Mouse (Mus musculus): ENCODE measurements around the gene Zfp275.
"Not testable (repeated sequence)": the region's sequence is repeated elsewhere in the genome, so short reads cannot be mapped to it uniquely, and the experiment has no call there.

The Zfp275 gene

DNA sequence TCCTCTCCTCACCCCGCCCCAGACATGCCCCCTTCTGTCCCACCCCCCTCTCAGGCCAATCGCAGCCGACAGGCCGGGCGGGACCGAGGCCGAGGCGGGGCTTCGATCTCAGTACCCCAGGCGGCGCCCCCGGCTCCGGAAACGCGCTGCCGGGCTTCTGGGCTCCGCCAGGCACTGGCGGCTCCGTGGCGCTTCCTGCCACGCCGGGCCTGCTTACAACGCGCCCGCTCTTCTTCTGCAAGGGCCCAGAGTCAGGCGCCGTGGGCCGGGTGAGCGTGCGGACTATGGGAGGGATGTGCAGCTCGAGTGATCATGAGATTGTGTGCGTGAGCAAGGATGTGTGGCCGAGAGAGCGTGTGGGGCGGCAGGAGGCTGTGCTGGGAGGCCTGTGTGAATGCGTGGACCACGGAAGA lies at the start of gene Zfp275:
Gene Zfp275 (plus strand): TSS at position 139 of the 413 bp plus-strand sequence.
- in situ Hi-C loops (cut with MseI, MboI) = loop anchor here in 1 of 2 experiments (25.0 kb wide), 1 partner anchor 305 kb away; the partner anchor contains the start of gene Pnma5

DNA sequence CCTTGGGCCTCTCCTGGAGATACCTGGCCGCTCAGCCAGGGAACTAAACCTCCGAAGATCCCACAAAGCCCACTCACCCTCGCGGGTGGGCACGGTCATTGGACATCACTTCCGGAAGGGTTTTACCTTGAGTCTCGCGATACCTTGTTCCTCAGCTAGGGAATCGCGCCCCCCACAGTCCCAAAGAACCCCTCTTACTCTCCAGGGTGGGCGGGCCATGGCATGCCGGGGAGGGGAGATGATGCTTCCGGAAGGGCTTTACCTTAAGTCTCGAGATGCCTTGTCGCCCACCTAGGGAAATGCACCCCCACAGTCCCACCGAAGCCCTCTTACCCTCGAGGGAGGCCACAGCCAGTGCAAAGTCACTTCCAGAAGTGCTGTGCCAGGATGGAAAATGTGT lies 49.5 kb upstream of the Zfp275 start, which contains the start of the genes Xlr5a and Xlr5c:
Gene Xlr5a (minus strand): TSS at position 101 of the 400 bp plus-strand sequence.
Gene Xlr5c (minus strand): TSS at position 101 of the 400 bp plus-strand sequence.
- in situ Hi-C loops (cut with MseI, MboI) = not testable (repeated sequence)

DNA sequence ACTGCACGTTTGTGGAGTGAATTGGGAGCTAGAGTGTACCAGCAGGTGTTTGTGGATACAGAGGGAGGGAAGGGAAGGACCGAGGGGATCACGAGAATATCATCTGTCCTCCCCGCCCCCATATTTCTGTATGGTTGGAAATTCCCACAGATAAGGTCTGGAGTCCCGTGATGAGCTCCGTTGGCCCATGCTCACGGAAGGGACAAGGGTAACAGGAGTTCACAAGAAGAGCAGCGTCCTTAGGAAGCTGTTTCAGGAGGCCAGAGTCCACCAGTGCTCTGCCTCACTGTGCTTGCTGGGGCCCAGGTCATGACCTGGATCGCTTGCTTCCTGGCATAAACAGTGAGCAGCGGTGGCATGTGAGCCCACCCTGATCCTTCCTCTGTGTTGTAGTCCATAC lies 46.7 kb upstream of the Zfp275 start:
- in situ Hi-C loops (cut with MseI, MboI) = not testable (repeated sequence)

DNA sequence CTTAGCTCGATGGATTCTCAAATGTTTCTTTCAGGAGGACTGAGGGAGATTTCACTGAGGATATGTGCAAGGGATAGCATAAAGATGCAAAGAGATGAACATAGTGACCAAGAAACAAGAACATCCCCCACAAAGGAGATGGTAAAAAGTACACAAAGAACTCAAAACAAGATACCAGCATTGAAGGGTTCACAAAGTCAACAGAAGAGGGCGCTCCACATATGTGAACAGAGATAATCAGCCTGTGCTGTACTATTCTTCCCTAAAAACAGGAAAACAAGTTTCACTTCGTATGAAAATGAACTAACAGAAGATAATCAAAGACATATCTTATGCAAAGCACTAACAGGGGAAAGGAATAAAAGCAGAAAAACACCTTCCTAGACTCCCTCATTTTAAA lies 29.9 kb upstream of the Zfp275 start:
- in situ Hi-C loops (cut with MseI, MboI) = loop anchor here (10.0 kb wide), 1 partner anchor 122 kb away; the partner anchor contains the start of gene Trex2 (in 2 of the 2)

DNA sequence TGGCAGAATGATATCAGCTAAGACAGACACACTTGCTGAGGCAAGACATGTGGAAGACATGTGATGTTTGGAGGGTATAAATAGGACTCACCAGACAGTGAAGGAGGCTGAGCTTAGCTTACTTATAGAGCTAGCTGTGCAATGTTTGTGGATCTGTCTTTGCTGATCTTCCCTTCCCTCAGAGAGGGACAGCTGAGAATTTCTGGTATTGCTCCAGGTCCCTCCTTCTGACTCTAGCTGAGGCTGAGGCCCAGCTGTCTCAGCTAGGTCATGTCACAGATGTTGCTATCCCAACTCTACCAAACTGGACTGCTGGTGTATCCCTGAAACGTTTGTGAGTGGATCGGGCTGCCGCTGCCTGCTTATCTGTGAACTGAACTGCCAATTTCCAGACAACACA lies 21.4 kb upstream of the Zfp275 start:
- in situ Hi-C loops (cut with MseI, MboI) = loop anchor here in 1 of 2 experiments (10.0 kb wide), 1 partner anchor 94 kb away; the partner anchor contains the start of gene Zfp92

DNA sequence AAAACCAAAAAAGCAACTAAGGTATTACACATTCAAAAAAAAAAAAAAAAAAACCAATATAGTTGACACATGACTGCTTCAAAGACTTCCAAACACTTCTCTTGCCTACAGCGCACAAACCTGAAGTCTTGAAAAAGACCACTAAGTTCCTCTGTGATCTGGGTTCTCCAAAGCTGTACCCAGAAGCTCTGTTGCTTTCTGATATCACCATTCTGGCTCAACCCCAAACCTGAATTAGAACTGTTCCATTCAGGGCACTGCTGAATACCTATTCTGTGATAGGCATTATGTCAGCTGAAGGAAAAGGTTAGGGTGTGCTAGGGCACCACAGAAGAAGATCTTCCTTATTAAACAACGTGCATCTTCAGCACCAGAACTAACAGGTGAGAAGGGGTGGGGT lies 15.2 kb upstream of the Zfp275 start:
- in situ Hi-C loops (cut with MseI, MboI) = loop anchor here (10.0 to 25.0 kb wide), 2 partner anchors 88 to 290 kb away; partner anchors contain the start of genes Pnma5 (in 1 of the 2) and Zfp92 (in 1 of the 2)

DNA sequence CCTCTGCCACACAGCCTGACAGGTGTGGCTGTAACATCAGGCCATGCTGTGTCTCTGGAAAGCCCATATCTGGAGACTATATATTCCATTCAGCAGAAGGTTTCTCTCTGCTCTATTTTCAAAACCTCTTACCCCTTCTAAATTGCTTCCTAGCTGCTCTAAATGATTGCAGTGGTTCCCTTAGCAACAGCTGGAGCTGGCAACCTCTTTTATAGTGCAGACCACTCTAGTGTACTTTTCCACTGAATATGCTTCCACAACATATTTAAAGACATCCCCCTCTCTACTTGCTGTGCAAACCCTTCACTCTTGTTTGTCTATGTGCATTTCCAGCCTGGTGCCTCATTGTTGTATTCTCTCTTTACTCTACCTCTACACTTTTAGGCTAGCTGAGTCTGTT lies 8.9 kb upstream of the Zfp275 start:
- in situ Hi-C loops (cut with MseI, MboI) = loop anchor here in 1 of 2 experiments (25.0 kb wide), 1 partner anchor 296 kb away; the partner anchor contains the start of gene Pnma5

DNA sequence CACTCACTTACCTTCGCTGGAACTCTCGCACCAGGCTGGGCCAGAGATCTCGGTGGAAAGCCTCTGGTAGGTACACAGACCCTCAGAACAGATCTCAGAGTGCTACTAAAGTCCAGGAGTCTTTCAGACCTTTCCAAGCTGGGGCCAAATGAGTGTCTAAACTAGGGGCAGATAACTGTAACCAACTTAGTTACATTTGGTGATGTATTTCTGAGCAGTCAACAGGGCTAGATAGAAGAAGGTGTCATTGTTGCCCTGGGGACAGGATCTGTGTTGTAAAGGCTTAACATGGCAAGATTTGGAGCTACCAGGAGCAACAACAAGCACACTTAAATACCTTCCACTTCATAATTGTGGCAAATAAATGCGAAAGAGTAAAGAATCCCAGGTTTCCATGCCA lies 5.7 kb upstream of the Zfp275 start, which contains the start of gene Gm45015:
Gene Gm45015 (minus strand): TSS at position 101 of the 400 bp plus-strand sequence.
- in situ Hi-C loops (cut with MseI, MboI) = loop anchor here in 1 of 2 experiments (25.0 kb wide), 1 partner anchor 299 kb away; the partner anchor contains the start of gene Pnma5

DNA sequence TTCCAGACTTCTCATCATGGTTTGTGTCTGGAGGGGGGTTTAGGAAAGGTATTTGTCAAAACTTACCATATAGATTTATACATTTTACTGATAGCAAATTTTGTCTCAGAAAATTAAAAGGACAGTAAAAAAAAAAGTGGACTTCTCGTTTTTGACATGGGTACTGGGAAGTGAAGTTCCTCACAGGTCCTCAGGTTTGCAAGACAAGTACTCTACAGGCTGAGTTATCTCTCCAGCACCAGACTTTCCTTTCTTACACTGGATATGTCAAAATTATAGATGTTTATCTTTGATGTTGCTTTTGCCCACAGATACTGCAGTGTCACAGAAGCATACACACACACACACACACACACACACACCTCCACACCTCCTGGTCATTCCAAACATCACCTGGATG lies 948 bp upstream of the Zfp275 start:
- in situ Hi-C loops (cut with MseI, MboI) = loop anchor here in 1 of 2 experiments (25.0 kb wide), 1 partner anchor 304 kb away; the partner anchor contains the start of gene Pnma5

DNA sequence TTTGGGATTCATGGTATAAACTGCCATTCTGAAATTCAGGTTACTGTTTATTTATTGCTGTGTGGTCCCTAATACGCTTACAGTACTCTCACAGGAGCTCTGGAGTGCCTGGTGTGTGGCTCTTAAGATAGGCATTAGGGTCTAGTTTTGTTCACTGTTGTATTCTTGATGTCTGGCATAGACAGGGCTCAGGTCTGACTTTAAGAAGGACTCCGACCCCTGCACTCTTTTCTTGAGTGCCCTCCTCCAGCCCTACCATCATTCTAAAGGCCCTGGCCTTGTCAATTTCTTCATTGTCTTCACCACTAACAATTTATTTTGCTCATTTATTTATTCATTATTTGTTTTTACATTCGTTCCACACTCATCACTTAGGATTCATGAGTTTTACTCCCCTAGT lies 353 bp upstream of the Zfp275 start:
- in situ Hi-C loops (cut with MseI, MboI) = loop anchor here in 1 of 2 experiments (25.0 kb wide), 1 partner anchor 305 kb away; the partner anchor contains the start of gene Pnma5

DNA sequence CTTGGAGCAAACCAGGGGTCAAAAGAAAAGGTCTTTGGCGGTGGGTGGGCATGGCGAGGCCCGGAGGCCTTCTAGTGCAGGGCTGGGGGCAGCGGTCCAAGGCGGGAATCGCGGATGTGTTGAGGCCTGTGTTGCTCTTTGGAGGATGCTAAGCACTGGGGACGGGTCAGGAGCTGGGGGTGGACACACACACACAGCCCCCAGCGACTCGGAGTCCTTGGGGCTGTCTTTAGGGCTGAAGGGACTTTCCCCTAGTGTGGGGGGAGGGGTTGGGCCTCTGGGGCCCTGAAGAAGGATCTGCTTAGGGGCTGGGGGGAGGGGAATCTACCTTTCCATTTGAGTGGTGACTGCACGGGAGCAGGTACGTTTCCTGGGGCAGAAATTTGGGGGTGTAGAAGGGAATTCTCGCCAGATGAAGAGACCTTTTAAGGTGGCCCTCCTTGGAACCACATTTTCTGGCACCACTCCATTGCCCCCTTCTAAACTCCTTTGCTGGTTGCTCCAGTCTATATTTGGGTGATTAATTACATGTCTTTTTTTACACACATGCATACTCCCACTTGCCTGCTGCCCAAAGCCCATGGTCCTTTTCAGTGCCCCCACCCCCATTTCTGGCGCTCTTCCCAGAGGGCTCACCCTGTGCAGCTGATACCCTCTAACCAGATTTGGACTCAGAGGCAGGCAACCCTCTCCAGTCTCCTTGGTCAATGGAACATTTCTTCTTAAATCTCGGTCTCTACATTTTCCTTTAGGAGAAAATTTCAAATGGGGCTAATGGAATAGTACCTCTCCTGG lies 717 bp downstream of the Zfp275 start:
- in situ Hi-C loops (cut with MseI, MboI) = loop anchor here in 1 of 2 experiments (25.0 kb wide), 1 partner anchor 306 kb away; the partner anchor contains the start of gene Pnma5

DNA sequence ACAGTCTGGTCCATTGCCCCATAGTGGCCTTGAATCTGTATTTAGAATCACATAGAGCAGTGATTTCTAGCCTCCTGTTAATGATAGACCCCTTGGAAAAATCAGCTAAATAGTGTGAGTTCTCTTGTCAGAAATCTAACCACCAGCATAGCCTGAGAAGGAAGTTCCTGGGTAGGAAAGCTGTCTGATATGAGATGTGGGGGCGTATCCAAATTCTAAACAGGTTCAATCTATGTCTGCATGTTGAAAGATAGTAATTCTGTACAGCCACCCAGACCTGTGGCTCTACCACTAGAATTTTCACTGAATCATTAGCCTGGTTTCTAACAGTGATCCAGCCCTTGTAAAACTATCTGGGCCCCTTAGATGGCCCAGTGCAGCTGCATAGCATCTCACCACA lies 1.4 kb downstream of the Zfp275 start:
- in situ Hi-C loops (cut with MseI, MboI) = loop anchor here in 1 of 2 experiments (25.0 kb wide), 1 partner anchor 307 kb away; the partner anchor contains the start of gene Pnma5

DNA sequence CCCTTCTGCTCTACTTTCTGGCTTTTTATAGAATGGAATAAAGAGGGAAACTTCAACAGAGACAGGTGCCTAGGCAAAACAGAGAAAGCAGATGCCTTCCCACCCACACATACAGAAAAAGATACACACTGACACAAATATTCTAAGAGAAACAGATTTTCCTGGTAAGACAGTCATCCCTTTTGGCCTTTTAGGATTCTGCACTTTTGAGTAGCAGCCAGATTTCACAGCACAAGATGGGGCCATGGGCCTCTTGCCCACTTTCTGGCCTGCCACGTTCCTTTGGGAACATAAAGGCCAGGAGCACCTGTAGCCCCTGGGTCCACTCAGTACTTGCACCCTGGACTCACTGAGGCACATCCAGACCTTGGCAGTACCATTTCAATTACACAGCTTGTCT lies 1.9 kb downstream of the Zfp275 start:
- in situ Hi-C loops (cut with MseI, MboI) = loop anchor here in 1 of 2 experiments (25.0 kb wide), 1 partner anchor 307 kb away; the partner anchor contains the start of gene Pnma5

DNA sequence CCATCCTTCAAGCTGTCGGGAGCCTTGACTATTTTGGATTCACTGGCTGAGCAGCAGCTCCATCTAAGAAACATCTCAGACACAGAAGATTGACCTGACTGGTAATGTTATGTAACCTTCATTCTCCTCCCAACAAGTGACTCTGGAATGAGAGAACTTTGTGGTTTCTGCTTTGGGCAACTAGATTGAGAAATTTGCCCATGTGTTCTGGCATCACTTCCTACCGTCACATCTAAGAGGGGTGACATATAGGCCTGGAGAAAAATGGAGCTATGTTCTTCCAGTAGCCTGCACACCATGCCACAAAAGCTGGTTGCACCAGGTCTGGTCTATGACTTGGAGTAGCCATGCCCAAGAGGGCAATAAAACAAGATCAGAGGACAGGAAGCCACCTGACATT lies 13.7 kb downstream of the Zfp275 start:
- in situ Hi-C loops (cut with MseI, MboI) = no loop called here

DNA sequence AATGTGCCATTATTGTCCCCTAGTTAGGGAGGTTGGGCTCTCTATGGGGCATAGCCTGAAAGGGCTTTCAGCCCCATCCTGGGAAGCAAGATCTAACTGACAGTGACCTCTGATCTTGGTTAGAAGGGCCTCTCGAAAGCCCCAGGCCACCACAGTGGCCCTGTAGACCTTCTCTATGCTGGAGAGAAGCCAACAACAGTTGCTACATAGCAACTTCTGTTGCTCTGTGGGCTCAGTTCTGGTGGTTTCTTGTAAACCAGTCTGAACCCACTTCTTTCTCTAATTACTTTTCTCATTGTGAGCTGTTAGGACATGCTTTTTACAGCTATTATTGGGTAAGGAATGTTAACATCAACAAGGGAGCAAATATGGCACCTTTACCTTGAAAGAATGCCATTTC lies 14.3 kb downstream of the Zfp275 start:
- in situ Hi-C loops (cut with MseI, MboI) = no loop called here

DNA sequence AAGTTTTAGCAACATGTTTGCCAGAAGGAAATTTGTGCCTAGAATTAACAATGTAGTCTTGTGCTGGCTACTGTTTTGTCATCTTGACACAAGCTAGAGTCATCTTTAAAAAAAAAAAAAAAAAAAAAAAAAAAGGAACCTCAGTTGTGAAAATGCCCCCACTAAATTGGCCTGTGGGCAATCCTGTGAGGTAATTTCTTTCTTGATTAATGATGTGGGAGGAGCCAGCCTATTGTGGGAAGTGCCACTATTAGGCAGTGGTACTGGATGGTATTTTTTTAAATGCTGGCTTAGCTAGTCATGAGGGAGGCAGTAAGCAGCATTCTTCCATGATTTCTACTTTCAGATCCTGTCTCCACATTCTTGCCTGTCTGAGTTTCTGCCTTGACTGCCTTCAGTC lies 20.9 kb downstream of the Zfp275 start:
- in situ Hi-C loops (cut with MseI, MboI) = no loop called here

DNA sequence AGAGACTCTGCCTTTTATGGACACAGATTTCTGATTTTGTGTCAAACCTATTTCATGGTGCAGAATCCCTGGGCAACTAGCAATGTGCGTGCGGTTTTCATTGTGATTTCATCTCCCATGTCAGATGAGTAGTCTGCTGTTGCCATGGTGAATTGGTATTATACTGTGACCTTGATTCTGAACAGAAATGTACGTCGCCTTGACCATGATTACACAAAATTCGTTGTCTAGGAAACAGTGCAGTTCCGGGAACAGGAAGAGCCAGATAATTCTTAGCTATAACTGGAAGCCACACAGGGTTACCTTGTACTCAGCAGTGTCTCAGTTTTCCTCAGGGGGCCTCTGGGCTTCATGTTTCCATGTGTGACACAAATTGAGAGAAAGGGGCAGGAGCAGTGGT lies 42.0 kb downstream of the Zfp275 start:
- in situ Hi-C loops (cut with MseI, MboI) = no loop called here

DNA sequence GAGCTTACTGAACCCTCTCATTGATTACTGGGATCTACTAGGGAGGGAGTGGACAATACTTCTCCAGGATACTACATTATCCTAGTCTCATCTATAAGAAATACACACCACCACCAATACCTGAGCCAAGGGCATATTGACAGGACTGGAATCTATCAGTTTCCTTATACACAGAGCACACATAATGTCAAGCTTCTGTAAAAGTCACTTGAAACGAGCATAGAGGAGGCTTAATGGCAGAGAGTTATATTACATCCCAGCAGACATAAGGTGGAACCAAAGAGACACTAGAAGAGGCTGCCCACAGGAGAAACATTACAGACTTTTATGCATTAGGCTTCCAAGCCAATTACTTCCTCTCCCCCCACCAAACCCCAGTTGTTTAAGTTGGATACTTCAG lies 42.5 kb downstream of the Zfp275 start:
- in situ Hi-C loops (cut with MseI, MboI) = no loop called here

DNA sequence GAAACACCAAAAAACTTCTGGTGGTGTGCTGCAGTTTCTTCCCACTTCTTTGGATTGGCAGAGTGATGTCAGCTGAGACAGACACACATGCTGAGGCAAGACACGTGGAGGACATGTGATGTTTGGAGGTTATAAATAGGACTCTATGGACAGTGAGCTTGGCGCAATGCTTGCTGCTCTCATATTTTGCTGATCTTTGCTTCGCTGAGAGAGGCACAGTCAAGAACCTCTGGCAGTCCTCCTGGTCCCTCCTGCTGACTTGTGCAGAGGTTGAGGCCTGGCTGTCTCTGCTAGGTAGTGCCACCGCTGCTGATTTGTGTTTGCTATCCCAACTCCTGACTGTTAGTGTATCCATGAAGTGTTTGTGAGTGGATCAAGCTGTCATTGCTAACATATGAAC lies 49.1 kb downstream of the Zfp275 start:
- in situ Hi-C loops (cut with MseI, MboI) = no loop called here

DNA sequence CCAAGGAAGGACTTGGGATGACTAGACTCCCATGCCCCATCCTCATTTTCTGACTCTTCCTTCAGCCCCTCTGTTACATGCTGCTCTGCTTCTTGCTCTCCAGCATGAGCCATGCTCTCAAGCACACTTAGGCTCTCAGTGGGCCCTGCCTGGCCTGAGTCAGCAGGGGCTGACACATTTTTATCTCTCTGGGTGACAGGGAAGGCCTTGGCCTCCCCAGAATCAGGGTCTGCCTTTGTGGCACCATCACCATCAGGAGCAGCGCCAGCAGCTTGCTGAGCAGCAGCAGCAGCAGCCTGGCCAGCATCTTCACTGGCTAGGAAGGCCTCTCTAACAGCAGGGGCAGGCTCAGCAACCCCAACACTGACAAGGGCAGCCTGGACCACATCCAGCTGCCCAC lies 54.0 kb downstream of the Zfp275 start:
- in situ Hi-C loops (cut with MseI, MboI) = no loop called here

DNA sequence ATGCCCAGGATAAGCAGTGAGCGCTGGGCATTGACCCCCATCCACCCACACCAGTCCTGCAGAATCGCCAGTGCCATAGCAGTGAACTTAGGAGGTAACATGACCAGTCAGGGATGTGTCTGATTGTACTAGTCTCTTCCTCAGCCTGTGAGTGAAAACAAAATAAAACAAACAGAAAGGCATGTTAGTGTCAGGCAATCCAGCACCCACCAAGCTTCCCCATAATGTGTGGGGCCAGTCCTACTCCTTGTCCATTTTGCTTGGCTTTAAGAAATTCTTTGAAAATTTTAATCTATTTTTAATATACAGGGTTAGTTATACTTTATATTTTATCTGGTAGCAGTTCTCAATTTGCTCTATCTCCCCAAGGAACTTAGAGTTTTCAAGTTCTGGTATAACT lies 56.2 kb downstream of the Zfp275 start, which contains the start of gene Gm18336:
Gene Gm18336 (minus strand): TSS at position 101 of the 400 bp plus-strand sequence.
- in situ Hi-C loops (cut with MseI, MboI) = not testable (repeated sequence)

DNA sequence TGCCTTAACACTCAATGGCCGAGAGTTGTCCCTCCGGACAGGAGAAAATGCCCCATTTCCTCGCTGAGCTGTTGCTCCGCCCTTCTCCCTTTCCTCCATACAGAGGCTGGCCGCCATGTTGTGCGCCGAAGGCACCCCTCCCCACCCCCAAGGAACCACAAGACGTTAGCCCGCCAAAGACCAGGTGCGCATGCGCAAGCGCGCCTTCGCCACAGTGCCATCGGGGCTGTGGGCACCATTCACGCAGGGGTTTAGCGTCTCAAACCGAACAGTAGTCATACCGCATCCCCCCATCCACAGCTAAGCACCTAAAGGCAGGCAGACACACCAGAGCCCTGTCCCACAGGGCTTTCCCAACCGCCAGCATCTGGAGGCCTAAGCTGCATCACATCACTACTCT lies 58.5 kb downstream of the Zfp275 start:
- in situ Hi-C loops (cut with MseI, MboI) = no loop called here
